8 mouse cellular contexts compared by ENCODE assay signal in genomic region chr11:58096821-58097620, GRCm38 (mm10). TPM values are rescaled to one million over a fixed set of nuclear protein-coding genes. Genes with fewer than 3 reads are reported as not detected.
A peak's percentile ranks its signal among the peaks of the same experiment; 100 is the strongest.
DNase-seq lines count a peak whose midpoint lies in the region; ATAC-seq lines count a peak whose summit lies in the region.

No protein-coding gene starts in this region.

- peaks cover 7% of the 10 kb centered on the region; the same call in 1 of the 2 replicates for H3K27me3 ChIP-seq in neural tube, embryonic 11.5 days (ENCODE audit: control insufficient read depth, insufficient read depth, low read length)
- peaks cover 14% of the 10 kb centered on the region for H3K27me3 ChIP-seq in hindbrain, embryonic 15.5 days
- H3K27me3 ChIP-seq in midbrain, embryonic 14.5 days (ENCODE audit: control insufficient read depth, insufficient read depth, low read length): no peaks in the 10 kb centered on the region

- no peaks in the 10 kb centered on the region for H3K4me1 ChIP-seq in neural tube, embryonic 11.5 days (ENCODE audit: control insufficient read depth, insufficient read depth, low read length)
- peaks cover 5% of the 10 kb centered on the region; the same call in 1 of the 2 replicates for H3K4me1 ChIP-seq in hindbrain, embryonic 15.5 days (replicated peaks)
- no peaks in the 10 kb centered on the region; the same call in 1 of the 2 replicates for H3K4me1 ChIP-seq in midbrain, embryonic 14.5 days (ENCODE audit: control insufficient read depth, insufficient read depth, low read length)

- peak overlapping the region; percentile 14; the same call in 1 of the 2 replicates for H3K4me2 ChIP-seq in neural tube, embryonic 11.5 days (ENCODE audit: low read depth)
- peak overlapping the region; percentile 59 for H3K4me2 ChIP-seq in hindbrain, embryonic 15.5 days
- peak overlapping the region; percentile 54 for H3K4me2 ChIP-seq in midbrain, embryonic 14.5 days (ENCODE audit: low read length)

- peak; percentile 17 to 27 for DNase-seq in adrenal gland, adult 18-20 months (ENCODE audit: low spot score in 2 of 2)
- no peak for DNase-seq in adrenal gland, adult 8-10 months
- DNase-seq in neural tube, embryonic 11.5 days (ENCODE audit: low spot score): no peak
- DNase-seq in neural tube, embryonic 10.5 days (ENCODE audit: extremely low spot score, low spot score): no peak
- peak; percentile 18 for DNase-seq in midbrain, embryonic 14.5 days
- DNase-seq in ovary, postnatal 36 days (ENCODE audit: low spot score): no peak
- DNase-seq in layer of hippocampus, adult 9-10 months (ENCODE audit: low spot score): no peak

- no peak for ATAC-seq in neural tube, embryonic 11.5 days (ENCODE audit: insufficient read depth, low FRiP score, low TSS enrichment)
- no peak for ATAC-seq in hindbrain, embryonic 15.5 days (ENCODE audit: low FRiP score, low read depth)
- ATAC-seq in midbrain, embryonic 14.5 days (ENCODE audit: low FRiP score, low TSS enrichment): no peak

- WGBS in neural tube, embryonic 11.5 days: 54% methylated on average over 20 of the region's 20 CpGs
- WGBS in hindbrain, embryonic 15.5 days: 52% methylated on average over 20 of the region's 20 CpGs
- WGBS in midbrain, embryonic 14.5 days: 53% methylated on average over 20 of the region's 20 CpGs

- H3K27ac ChIP-seq in neural tube, embryonic 11.5 days (ENCODE audit: low read depth, low read length): no peak overlapping the region
- H3K27ac ChIP-seq in hindbrain, embryonic 15.5 days (replicated peaks): no peak overlapping the region
- H3K27ac ChIP-seq in midbrain, embryonic 14.5 days (replicated peaks; ENCODE audit: low read depth, low read length): no peak overlapping the region

- no peak overlapping the region for H3K4me3 ChIP-seq in neural tube, embryonic 11.5 days (ENCODE audit: low read depth, low read length)
- H3K4me3 ChIP-seq in hindbrain, embryonic 15.5 days: peak overlapping the region; percentile 29; the same call in 1 of the 2 replicates
- no peak overlapping the region for H3K4me3 ChIP-seq in midbrain, embryonic 14.5 days (replicated peaks; ENCODE audit: low read depth, low read length)

- H3K36me3 ChIP-seq in neural tube, embryonic 11.5 days (ENCODE audit: control insufficient read depth, insufficient read depth, low read length): no peaks in the 10 kb centered on the region
- no peaks in the 10 kb centered on the region for H3K36me3 ChIP-seq in hindbrain, embryonic 15.5 days
- H3K36me3 ChIP-seq in midbrain, embryonic 14.5 days (ENCODE audit: control insufficient read depth, insufficient read depth, low read length): no peaks in the 10 kb centered on the region

- H3K9me3 ChIP-seq in neural tube, embryonic 11.5 days (ENCODE audit: control insufficient read depth, low read length): no peaks in the 10 kb centered on the region
- no peaks in the 10 kb centered on the region for H3K9me3 ChIP-seq in hindbrain, embryonic 15.5 days
- H3K9me3 ChIP-seq in midbrain, embryonic 14.5 days (ENCODE audit: control insufficient read depth, low read length): no peaks in the 10 kb centered on the region

- H3K9ac ChIP-seq in neural tube, embryonic 11.5 days (ENCODE audit: low read length): no peak overlapping the region
- H3K9ac ChIP-seq in hindbrain, embryonic 15.5 days: no peak overlapping the region
- no peak overlapping the region for H3K9ac ChIP-seq in midbrain, embryonic 14.5 days (replicated peaks; ENCODE audit: low read length)

RNA-seq across cellular contexts. Expression of gene Gm12248, which starts 4.1 kb away (rescaled TPM):
- under 1 TPM; 0.19 to 0.27 TPM for total RNA-seq in adrenal gland, adult 18-20 months (2021)
- total RNA-seq in adrenal gland, adult 8-10 months (2022): 1 to 10 TPM in 1 of 4 experiments, not detected in 3; 3.1 TPM
- polyA plus RNA-seq in neural tube, embryonic 11.5 days (2014; fragmentation: Nextera tagmentation; extraction: Ambion mirVana): not detected in 2 replicates
- 0.16 TPM in 1 of 2 replicates, not detected in the other for polyA plus RNA-seq in hindbrain, embryonic 15.5 days (2015; fragmentation: Nextera tagmentation; extraction: Ambion mirVana)
- polyA plus RNA-seq in midbrain, embryonic 14.5 days (2014; fragmentation: Nextera tagmentation; extraction: Ambion mirVana): not detected in 2 replicates

RNA-seq across cellular contexts. Expression of gene Cnot8, which starts 6.9 kb away (rescaled TPM):
- total RNA-seq in adrenal gland, adult 18-20 months (2021): 10 to 100 TPM; 40.9 to 47.1 TPM
- total RNA-seq in adrenal gland, adult 8-10 months (2022): 10 to 100 TPM; 55.0 to 59.3 (median 56.6) TPM
- polyA plus RNA-seq in neural tube, embryonic 11.5 days (2014; fragmentation: Nextera tagmentation; extraction: Ambion mirVana): 112 and 118 TPM in 2 replicates
- 103 and 106 TPM in 2 replicates for polyA plus RNA-seq in hindbrain, embryonic 15.5 days (2015; fragmentation: Nextera tagmentation; extraction: Ambion mirVana)
- 107 and 117 TPM in 2 replicates for polyA plus RNA-seq in midbrain, embryonic 14.5 days (2014; fragmentation: Nextera tagmentation; extraction: Ambion mirVana)

Comparison
In these comparisons a context has a peak if more than half of its experiments do, and no peak if none do; other contexts are left out.
1. DNase-seq: peak in adrenal gland, adult 18-20 months (2 of 2) and midbrain, embryonic 14.5 days (single experiment); none in adrenal gland, adult 8-10 months (single experiment), neural tube, embryonic 11.5 days (single experiment), neural tube, embryonic 10.5 days (single experiment), ovary, postnatal 36 days (single experiment) and layer of hippocampus, adult 9-10 months (single experiment).
2. Peak in every context shown above with its lines, with median percentiles within 50 percentile points of each other: H3K4me2 ChIP-seq.